Mouse (Mus musculus) heart, postnatal 0 days (tissue): ENCODE measurements around the gene St6gal1. TPM values are rescaled to one million over a fixed set of nuclear protein-coding genes. Genes with fewer than 3 reads are reported as not detected.

Experiments
- ATAC-seq: fragments of 200-750 bp; cut with Nextera tagmentation; 2 replicates; pipeline ENCODE4 v1.8.0; 2017; ENCODE audit warnings: low read depth, moderate number of reproducible peaks, moderate library complexity; ENCODE audit not compliant: insufficient read depth
- DNase-seq: peaks from one replicate; pipeline ENCODE4 v3.0.0-alpha.2; 2016; ENCODE audit warnings: low spot score
- H3K27ac ChIP-seq: fragments of 300-500 bp; sonication (generic); 2 replicates; pipeline ENCODE4 v1.5.1; 2014; ENCODE audit warnings: low read depth, mild to moderate bottlenecking
- H3K27me3 ChIP-seq: fragments of 300-500 bp; sonication (generic); 2 replicates; pipeline ENCODE4 v1.6.1; 2014; ENCODE audit warnings: low read length, mixed read lengths; ENCODE audit not compliant: control insufficient read depth, insufficient read depth
- H3K36me3 ChIP-seq: fragments of 300-500 bp; sonication (generic); replicated peaks from 2 replicates; pipeline ENCODE4 v1.6.1; 2014; ENCODE audit warnings: low read length, mixed read lengths; ENCODE audit not compliant: control insufficient read depth, insufficient read depth
- H3K4me1 ChIP-seq: fragments of 300-500 bp; sonication (generic); 2 replicates; pipeline ENCODE4 v1.6.1; 2014; ENCODE audit warnings: antibody characterized with exemption; ENCODE audit not compliant: control insufficient read depth, insufficient read depth
- H3K4me2 ChIP-seq: fragments of 300-500 bp; sonication (generic); 2 replicates; pipeline ENCODE4 v1.6.1; 2014; ENCODE audit warnings: low read depth, mild to moderate bottlenecking, low read length, moderate library complexity
- H3K4me3 ChIP-seq: fragments of 300-500 bp; sonication (generic); 2 replicates; pipeline ENCODE4 v1.5.1; 2014; ENCODE audit warnings: low read depth, low read length
- H3K9ac ChIP-seq: fragments of 300-500 bp; sonication (generic); replicated peaks from 2 replicates; pipeline ENCODE4 v1.6.1; 2014; ENCODE audit warnings: low read depth, low read length, mixed read lengths
- H3K9me3 ChIP-seq: fragments of 300-500 bp; sonication (generic); replicated peaks from 2 replicates; pipeline ENCODE4 v1.6.1; 2016; ENCODE audit warnings: low read length; ENCODE audit not compliant: control insufficient read depth
- CTCF ChIP-seq: IDR thresholded peaks from 2 replicates; pipeline ENCODE4 v1.5.1; 2016; ENCODE audit warnings: antibody characterized with exemption, control low read depth, low read depth
- EP300 ChIP-seq: IDR thresholded peaks from 2 replicates; pipeline ENCODE4 v1.6.1; 2016; ENCODE audit warnings: antibody characterized with exemption, low read depth
- WGBS: fragments of 180-500 bp; shearing (Covaris S2); extraction: QIAGEN DNeasy Blood & Tissue Kit; methylation state at CpG from one replicate; pipeline ENCODE4 v1.1.7; 2014; 5-methylcytosine and 5-hydroxymethylcytosine counted together
- polyA plus RNA-seq: library from polyadenylated mRNA; unstranded; fragments of >200 nt; fragmentation: Nextera tagmentation; extraction: Ambion mirVana; gene quantifications from 2 replicates; pipeline ENCODE4 v1.2.1, GENCODE M21; 2015
- total RNA-seq: library from RNA; depleted of rRNA; stranded (reverse); fragments of >200 nt; gene quantifications from 2 replicates; pipeline ENCODE4 v1.2.3, GENCODE M21; 2014; ENCODE audit warnings: low replicate concordance

Gene St6gal1
- total and polyA plus RNA-seq, 2 experiments from 2014 or later = 10.0 to 23.5 TPM

GRCm38 (mm10) chr16:23324867-23325650 lies 100.5 kb downstream of the St6gal1 start:
- Histone ChIP-seq H3K9me3 (no peaks in the 10 kb centered on the region), H3K27me3 (no peaks in the 10 kb centered on the region), H3K4me3 (no peak overlapping the region), H3K4me2 (no peak overlapping the region), H3K4me1 (no peaks in the 10 kb centered on the region), H3K9ac (no peak overlapping the region), H3K36me3 (0 out of 2 replicates have a peak, but pooled peaks cover 11% of the 10 kb centered on the region), H3K27ac (no peak overlapping the region)
- DNase-seq (no peak), ATAC-seq (no peak)
- no peak for TF ChIP-seq EP300
- no peak for TF ChIP-seq CTCF
- 74% methylated on average over 6 of the region's 6 CpGs for WGBS

- H3K4me1 ChIP-seq = no peaks in the 10 kb centered on the region
- no peaks in the 10 kb centered on the region for H3K27me3 ChIP-seq
- DNase-seq (no peak), ATAC-seq (no peak)
- no peak overlapping the region for H3K27ac ChIP-seq
- WGBS = 85% methylated on average over 6 of the region's 6 CpGs
- TF ChIP-seq EP300 (no peak), CTCF (no peak)
- H3K36me3 ChIP-seq = 0 out of 2 replicates have a peak, but pooled peaks cover 2% of the 10 kb centered on the region
- H3K4me3 ChIP-seq = no peak overlapping the region
- H3K9me3 ChIP-seq = no peaks in the 10 kb centered on the region
- no peak overlapping the region for H3K4me2 ChIP-seq
- no peak overlapping the region for H3K9ac ChIP-seq
These were observed 102.1 kb downstream of the St6gal1 start for GRCm38 (mm10) chr16:23326664-23327063.

DNA sequence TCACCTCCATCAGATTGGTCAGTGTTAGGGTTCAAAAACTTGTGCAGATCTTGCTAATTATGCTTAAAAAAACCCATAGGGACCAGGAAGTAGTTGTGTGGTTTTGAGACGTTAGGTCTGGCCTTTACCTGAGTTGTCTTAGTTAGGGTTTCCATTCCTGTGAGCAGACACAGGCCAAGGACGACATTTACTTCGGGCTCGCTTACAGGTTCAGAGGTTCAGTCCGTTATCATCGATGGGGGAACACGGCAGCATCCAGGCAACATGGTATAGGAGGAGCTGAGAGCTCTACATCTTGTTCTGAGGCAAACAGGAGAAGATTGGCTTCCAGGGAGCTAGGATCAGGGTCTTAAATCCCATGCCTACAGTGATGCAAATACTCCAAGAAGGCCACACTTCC lies 102.7 kb downstream of the St6gal1 start:
- 87% methylated on average over 7 of the region's 7 CpGs for WGBS

DNA sequence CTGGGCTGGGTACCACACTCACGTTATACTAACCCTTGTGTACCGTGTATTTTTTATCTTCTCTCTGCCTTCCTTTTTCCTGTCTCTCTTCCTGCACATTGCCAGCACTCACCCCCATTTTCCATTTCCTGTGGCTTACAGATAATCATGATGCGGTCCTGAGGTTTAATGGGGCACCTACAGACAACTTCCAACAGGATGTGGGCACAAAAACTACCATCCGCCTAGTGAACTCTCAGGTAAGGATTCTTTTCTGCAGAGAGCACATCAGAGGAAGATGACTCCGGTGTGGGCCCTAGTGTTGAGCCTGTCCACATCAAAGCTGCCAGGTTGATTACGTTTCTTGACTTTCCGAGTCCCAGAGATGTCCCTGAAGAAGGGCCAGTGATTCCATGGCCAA lies 103.7 kb downstream of the St6gal1 start:
- Histone ChIP-seq H3K4me1 (no peaks in the 10 kb centered on the region), H3K9me3 (no peaks in the 10 kb centered on the region), H3K9ac (no peak overlapping the region), H3K27ac (no peak overlapping the region), H3K4me3 (no peak overlapping the region), H3K4me2 (no peak overlapping the region), H3K36me3 (no peaks in the 10 kb centered on the region), H3K27me3 (no peaks in the 10 kb centered on the region)
- ATAC-seq (no peak), DNase-seq (no peak)
- WGBS = 80% methylated on average over 7 of the region's 7 CpGs
- TF ChIP-seq CTCF = no peak
- TF ChIP-seq EP300 = no peak

More for the DNA sequence above, 102.7 kb downstream of the St6gal1 start:
- Histone ChIP-seq H3K9ac (no peak overlapping the region), H3K27ac (no peak overlapping the region), H3K4me2 (no peak overlapping the region), H3K4me1 (no peaks in the 10 kb centered on the region), H3K9me3 (no peaks in the 10 kb centered on the region), H3K27me3 (no peaks in the 10 kb centered on the region), H3K36me3 (no peaks in the 10 kb centered on the region), H3K4me3 (no peak overlapping the region)
- ATAC-seq (no peak), DNase-seq (no peak)
- TF ChIP-seq CTCF (no peak), EP300 (no peak)

GRCm38 (mm10) chr16:23332136-23332535 lies 107.6 kb downstream of the St6gal1 start:
- no peaks in the 10 kb centered on the region for H3K36me3 ChIP-seq
- DNase-seq (peak; percentile 25), ATAC-seq (peak; percentile 14; the same call in 1 of the 2 replicates)
- WGBS = 48% methylated on average over 2 of the region's 2 CpGs
- no peaks in the 10 kb centered on the region for H3K4me1 ChIP-seq
- no peaks in the 10 kb centered on the region for H3K27me3 ChIP-seq
- H3K27ac ChIP-seq = no peak overlapping the region
- no peaks in the 10 kb centered on the region for H3K9me3 ChIP-seq
- H3K4me3 ChIP-seq = no peak overlapping the region
- H3K4me2 ChIP-seq = no peak overlapping the region
- TF ChIP-seq CTCF (no peak), EP300 (peak; percentile 43; the same call in 1 of the 2 replicates)
- no peak overlapping the region for H3K9ac ChIP-seq
